Mouse (Mus musculus) heart, adult 18-20 months (tissue): ENCODE data around the gene Rbfox1. TPM values are rescaled to one million over a fixed set of nuclear protein-coding genes. Genes with fewer than 3 reads are reported as not detected.

Experiments used
- DNase-seq, 2 experiments: peaks; one replicate each; pipeline ENCODE4 v3.0.0; 2021 to 2022; ENCODE audit warnings: mixed read lengths in 1 of 2
- total RNA-seq, 2 experiments: library from RNA; stranded (reverse); gene quantifications; 2 replicates each; pipeline ENCODE4 v1.2.3; 2021

The Rbfox1 gene
- total RNA-seq, 2 experiments from 2014 or later, result 56.9 to 65.4 TPM

GRCm38 (mm10) chr16:6833486-6833885 is 948.3 kb downstream of the Rbfox1 start:
- no peak for DNase-seq

GRCm38 (mm10) chr16:6835051-6835450 is 949.9 kb downstream of the Rbfox1 start:
- DNase-seq, result no peak

- DNase-seq, result peak; percentile 57 to 68
Measured at GRCm38 (mm10) chr16:6839299-6839995, 954.3 kb downstream of the Rbfox1 start.

- no peak for DNase-seq
Measured at GRCm38 (mm10) chr16:6840007-6840406, 954.9 kb downstream of the Rbfox1 start.

GRCm38 (mm10) chr16:6840461-6840860 is 955.3 kb downstream of the Rbfox1 start:
- DNase-seq, result no peak

GRCm38 (mm10) chr16:6842066-6842785 is 957.1 kb downstream of the Rbfox1 start:
- peak in 1 of 2 experiments; percentile 2 for DNase-seq

GRCm38 (mm10) chr16:6844659-6845058 is 959.5 kb downstream of the Rbfox1 start:
- DNase-seq, result no peak

- DNase-seq, result no peak
Measured at GRCm38 (mm10) chr16:6851393-6851792, 966.2 kb downstream of the Rbfox1 start.

- DNase-seq, result no peak
Measured at GRCm38 (mm10) chr16:6853796-6854195, 968.6 kb downstream of the Rbfox1 start.

GRCm38 (mm10) chr16:6861656-6862055 is 976.5 kb downstream of the Rbfox1 start:
- DNase-seq, result no peak

- no peak for DNase-seq
Measured at GRCm38 (mm10) chr16:6882683-6883430, 997.7 kb downstream of the Rbfox1 start.

GRCm38 (mm10) chr16:6883798-6884197 is 998.6 kb downstream of the Rbfox1 start:
- DNase-seq, result no peak

- DNase-seq, result no peak
Measured at GRCm38 (mm10) chr16:6885617-6886016, 1000.5 kb downstream of the Rbfox1 start.

GRCm38 (mm10) chr16:6889221-6889620 is 1004.1 kb downstream of the Rbfox1 start:
- peak in 1 of 2 experiments; percentile 12 for DNase-seq

GRCm38 (mm10) chr16:6897734-6898133 is 1012.6 kb downstream of the Rbfox1 start:
- no peak for DNase-seq

- DNase-seq, result no peak
Measured at GRCm38 (mm10) chr16:6900006-6900405, 1014.9 kb downstream of the Rbfox1 start.

GRCm38 (mm10) chr16:6904984-6905383 is 1019.8 kb downstream of the Rbfox1 start:
- no peak for DNase-seq

GRCm38 (mm10) chr16:6906001-6906400 is 1020.8 kb downstream of the Rbfox1 start:
- DNase-seq, result no peak

- peak in 1 of 2 experiments; percentile 4 for DNase-seq
Measured at GRCm38 (mm10) chr16:6907550-6907949, 1022.4 kb downstream of the Rbfox1 start.

GRCm38 (mm10) chr16:6914531-6914930 is 1029.4 kb downstream of the Rbfox1 start:
- no peak for DNase-seq

GRCm38 (mm10) chr16:6918641-6919040 is 1033.5 kb downstream of the Rbfox1 start:
- peak; percentile 13 to 22 for DNase-seq

- no peak for DNase-seq
Measured at GRCm38 (mm10) chr16:6919681-6920080, 1034.5 kb downstream of the Rbfox1 start.

GRCm38 (mm10) chr16:6927661-6928060 is 1042.5 kb downstream of the Rbfox1 start:
- no peak for DNase-seq
